Mouse (Mus musculus) heart, postnatal 0 days (tissue): Measurements from ENCODE around the gene Pnpla1.

Experiments used
- CTCF ChIP-seq: IDR thresholded peaks from 2 replicates; pipeline ENCODE4 v1.5.1; 2016; ENCODE audit warnings: antibody characterized with exemption, control low read depth, low read depth
- EP300 ChIP-seq: IDR thresholded peaks from 2 replicates; pipeline ENCODE4 v1.6.1; 2016; ENCODE audit warnings: antibody characterized with exemption, low read depth

GRCm38 (mm10) chr17:28864464-28864863 lies 6.3 kb downstream of the Pnpla1 start:
- TF ChIP-seq CTCF (no peak), EP300 (no peak)
